Mouse (Mus musculus): ENCODE data around the gene Ppp1r12a. TPM values are rescaled to one million over a fixed set of nuclear protein-coding genes. Genes with fewer than 3 reads are reported as not detected.

Ppp1r12a gene
- total RNA-seq, 2 experiments from 2014 or later, result 124 to 162 TPM

DNA sequence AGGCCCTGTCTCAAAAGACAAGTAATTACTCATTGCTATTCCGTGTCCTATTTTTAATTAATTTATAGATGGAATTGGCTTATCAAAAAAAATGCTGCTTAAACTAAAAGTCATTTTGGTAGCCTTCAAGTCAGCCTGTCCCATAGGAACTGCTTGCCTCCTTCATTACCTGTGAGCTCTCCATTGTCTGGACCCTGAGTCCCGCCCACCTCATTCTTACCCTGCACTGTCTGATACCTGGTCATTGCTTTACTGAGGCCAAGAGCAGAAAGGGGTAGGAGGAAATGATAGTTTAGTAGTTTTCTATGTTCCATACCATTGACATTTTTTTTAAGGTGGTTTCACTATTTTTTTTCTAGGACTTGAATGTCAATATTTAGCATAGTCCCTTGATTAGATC, 121.4 kb downstream of the Ppp1r12a start:
- intact Hi-C loops (cut with DNase I), result no loop called here
- no peak for DNase-seq (ENCODE audit: low spot score in 2 of 2)

DNA sequence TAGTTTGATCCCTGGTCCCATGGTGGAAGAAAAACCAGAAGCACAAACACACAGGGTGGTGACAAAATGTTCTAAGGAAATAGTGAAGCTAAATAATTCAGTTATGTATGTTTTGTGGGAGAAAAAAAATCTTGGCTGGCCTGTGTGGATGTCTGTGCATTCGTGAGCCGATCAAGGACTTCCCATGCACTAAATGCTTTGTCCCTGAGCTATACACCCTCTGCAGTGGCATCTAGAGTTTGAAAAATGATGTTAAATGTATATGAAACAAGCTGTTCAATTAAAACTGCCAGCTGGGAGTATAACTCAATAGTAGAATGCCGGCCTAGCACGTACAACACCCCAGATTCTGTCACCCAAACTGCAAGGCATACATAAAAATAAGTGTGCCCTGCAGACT, 121.8 kb downstream of the Ppp1r12a start:
- intact Hi-C loops (cut with DNase I), result no loop called here
- DNase-seq (ENCODE audit: low spot score in 2 of 2), result no peak

DNA sequence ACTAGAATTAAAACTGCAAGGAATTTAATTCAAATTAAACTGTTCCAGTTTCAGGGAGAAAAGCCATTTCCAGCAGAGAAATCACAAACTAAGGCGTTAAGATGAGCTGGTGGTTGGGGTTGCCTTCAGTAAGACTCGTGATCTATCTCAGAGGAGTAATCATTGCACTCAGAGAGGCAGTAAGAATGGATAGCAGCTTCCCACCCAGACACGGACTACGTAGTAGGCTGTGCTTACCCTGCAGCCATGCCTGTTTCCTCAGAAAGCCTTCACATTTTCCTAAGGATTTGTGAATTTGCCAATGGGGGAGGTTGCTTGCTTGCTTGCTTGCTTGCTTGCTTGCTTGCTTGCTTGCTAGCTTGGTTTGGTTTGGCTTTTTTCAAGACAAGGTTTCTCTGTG, 122.5 kb downstream of the Ppp1r12a start:
- intact Hi-C loops (cut with DNase I), result no loop called here
- DNase-seq (ENCODE audit: low spot score in 2 of 2), result no peak

DNA sequence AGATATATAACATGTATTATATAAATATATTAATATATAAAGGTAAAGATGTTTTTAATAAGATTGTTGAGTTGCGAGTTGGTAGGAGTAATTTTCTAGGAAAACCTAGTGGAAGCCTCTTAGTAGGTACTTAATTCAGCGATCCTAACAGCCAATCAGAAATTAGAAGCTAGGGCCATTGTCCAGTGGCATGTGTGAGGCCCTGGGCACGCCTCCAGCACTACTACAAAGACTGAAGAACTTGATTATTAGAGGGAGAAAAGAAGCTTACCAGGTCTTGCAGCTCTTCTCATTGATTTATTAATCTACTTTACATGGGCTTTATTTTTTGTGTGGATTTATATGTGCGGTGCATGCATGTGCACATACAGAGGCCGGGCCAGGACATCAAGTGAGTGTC, 123.0 kb downstream of the Ppp1r12a start:
- DNase-seq (ENCODE audit: low spot score in 2 of 2), result no peak
- intact Hi-C loops (cut with DNase I), result no loop called here

DNA sequence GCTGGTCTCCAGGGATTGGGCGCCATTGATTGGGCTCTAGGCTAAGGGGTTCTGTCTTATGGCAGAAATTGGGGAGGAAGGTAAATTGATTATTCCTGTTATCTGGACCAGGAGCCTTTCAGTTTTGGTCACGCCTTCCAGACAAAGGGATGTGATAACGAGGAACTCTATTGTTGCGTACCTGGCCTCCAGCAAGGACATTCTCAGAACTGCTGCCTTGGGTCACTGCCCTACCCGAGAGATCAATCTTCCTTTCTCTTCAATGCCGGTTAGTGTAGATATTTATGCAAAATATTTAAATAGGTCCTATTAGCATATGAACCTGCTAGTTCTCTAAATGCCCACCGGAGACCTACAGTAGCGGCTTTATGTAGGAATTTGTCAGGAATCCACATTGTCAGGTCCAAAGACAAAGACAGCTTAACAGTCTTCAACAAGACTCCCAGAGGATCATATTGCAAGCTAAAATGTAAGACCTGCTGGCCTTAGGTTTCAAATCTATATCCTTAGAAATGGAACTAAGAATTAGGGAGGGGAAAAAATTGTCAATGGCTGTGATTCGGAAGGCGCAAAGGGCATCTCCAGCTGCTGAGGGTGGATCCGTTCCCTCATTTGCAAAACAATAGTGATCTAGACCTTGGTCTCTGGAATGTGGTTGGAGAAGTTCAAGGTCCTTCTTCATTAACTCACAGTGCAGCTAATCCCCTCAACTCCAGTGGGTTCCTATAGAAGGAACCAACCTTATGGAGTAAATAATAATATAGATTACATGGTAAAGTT, 124.9 kb downstream of the Ppp1r12a start:
- no peak for DNase-seq (ENCODE audit: low spot score in 2 of 2)
- intact Hi-C loops (cut with DNase I), result no loop called here

DNA sequence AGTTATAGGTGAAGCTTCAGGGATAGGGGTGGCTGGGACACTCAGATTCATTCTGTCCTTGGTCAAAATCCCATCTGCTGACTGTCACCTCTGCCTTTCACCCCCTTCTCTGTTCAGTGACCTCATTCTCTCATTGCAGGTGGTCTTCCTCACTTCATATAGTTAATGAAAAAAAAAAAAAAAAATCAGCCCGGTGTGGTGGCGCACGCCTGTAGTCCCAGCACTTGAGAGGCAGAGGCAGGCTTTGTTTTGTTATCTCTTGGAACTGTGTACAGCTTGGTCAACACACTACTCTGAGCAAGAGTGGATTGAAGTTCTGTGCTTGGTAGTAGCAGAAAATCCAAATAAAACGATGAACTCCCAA, 125.4 kb downstream of the Ppp1r12a start:
- DNase-seq (ENCODE audit: low spot score in 2 of 2), result no peak
- intact Hi-C loops (cut with DNase I), result no loop called here

DNA sequence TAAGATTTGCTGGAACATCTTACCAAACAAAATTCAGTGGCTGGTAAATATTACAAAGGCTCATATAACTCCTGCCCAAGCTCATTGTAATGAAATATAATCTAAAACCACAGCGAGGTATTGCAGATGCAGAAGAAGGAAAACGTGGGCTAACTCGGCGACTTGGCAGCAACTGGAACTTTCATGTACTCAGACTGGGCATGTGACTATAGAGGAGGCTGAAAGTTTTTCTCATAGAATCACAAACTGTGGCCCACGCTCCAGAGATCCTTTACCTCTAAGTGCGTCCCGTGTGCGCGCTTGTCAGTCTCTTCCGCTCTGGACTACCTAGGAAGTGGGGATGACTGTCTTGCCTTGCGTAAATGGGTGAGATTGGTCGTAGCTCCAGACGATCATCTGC, 128.1 kb downstream of the Ppp1r12a start:
- intact Hi-C loops (cut with DNase I), result loop anchor here (10.0 kb wide), 1 partner anchor 435 kb away; no protein-coding TSS in a partner anchor
- DNase-seq (ENCODE audit: low spot score in 2 of 2), result peak in 1 of 2 experiments; percentile 27

DNA sequence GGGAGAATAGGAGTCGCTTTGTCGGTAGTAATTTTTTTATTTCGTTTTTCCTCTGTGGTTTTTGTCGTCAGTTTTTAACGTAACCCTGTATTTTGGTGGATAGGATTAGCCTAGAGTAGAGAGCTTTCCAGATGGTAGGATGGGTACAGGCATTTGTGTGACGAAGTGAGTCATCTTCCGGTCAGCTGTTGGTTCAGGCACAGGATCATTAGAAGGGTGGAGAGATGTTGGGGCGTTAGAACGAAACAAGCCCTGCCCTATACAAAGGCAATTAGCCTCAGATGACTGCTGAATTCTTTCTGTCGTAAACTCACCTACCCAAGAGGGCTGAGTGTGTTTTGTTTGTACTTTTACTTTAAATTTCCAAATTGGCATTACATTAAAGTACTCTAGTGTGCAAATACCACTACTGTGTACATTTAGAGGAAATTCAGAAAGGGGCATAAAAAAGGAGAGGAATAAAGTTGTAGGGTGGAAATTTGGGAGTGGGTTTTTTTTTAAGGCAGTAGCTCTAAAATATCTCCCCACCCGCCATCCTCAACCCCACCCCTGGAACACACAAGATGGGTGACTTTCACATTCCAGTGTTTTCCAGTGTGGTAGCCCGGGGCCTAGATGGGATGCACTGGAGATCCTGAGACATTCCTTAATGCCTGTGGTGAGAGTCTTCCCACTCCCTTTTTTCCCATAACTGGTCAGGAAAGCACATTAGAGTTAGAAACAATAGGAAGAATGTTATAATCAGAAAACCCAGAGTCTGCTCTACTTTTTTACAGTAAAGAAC, 129.9 kb downstream of the Ppp1r12a start:
- DNase-seq (ENCODE audit: low spot score in 2 of 2), result no peak
- intact Hi-C loops (cut with DNase I), result loop anchor here (10.0 kb wide), 1 partner anchor 437 kb away; no protein-coding TSS in a partner anchor

DNA sequence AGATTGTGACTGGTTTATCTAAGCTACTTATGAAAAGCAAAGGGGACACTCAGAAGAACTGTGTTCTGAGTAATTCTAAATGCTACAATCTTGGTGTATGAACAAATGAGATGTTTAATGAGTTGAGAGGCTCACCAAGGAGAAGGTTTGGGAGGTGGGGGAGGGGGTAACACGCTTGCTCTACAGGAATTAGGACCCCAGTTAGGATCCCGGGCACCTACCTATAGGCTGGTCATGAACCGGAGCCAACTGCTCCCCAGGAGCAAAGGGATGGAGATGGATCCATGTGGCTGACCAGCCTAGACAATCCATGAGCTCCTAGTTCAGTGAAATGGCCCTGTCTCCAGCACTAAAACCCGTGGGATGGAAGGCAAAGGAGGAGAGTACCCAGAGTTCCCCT, 130.7 kb downstream of the Ppp1r12a start:
- intact Hi-C loops (cut with DNase I), result loop anchor here (10.0 kb wide), 1 partner anchor 438 kb away; no protein-coding TSS in a partner anchor
- no peak for DNase-seq (ENCODE audit: low spot score in 2 of 2)

DNA sequence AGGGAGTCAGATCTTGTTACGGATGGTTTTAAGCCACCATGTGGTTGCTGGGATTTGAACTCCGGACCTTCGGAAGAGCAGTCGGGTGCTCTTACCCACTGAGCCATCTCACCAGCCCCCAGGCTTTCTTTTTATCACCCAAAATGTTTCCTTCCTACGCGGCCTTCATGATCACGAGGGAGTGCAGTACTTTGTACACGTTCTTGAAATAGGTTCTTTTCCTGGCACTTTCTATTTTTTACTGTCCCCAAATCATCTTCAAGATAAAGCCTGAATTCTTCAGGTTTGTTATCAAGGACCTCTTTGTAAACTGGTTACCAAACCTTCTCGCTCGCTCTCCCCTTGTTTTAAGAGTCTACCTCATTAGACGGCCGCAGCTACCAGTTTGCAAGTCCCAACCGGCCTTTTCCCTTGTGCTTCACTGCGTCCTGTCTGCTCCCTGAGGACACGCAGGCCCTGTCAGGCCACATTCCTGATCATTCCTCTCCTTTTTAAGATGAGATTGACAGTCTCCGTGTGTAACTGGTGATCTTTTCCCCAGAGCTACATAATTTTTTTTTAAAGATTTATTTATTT, 131.7 kb downstream of the Ppp1r12a start:
- intact Hi-C loops (cut with DNase I), result loop anchor here (10.0 kb wide), 1 partner anchor 439 kb away; no protein-coding TSS in a partner anchor
- DNase-seq (ENCODE audit: low spot score in 2 of 2), result no peak

DNA sequence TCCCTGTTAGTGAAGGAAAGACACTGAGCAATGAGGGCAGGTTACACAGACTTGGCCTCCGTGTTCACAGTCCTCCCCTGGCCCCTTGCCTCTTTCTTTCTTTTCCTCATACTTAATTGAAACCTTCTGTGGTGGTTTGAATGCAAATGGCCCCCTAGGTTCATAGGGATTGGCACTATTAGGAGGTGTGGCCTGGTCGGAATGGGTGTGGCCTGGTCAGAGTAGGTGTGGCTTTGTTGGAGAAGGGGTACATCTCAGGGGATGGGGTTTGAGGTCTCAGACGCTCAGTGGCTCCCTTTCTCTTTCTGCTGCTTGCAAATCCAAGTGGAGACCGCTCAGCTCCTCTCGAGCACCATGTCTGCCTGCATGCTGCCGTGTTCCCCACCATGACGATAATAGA, 132.8 kb downstream of the Ppp1r12a start:
- intact Hi-C loops (cut with DNase I), result loop anchor here (10.0 kb wide), 1 partner anchor 440 kb away; no protein-coding TSS in a partner anchor
- DNase-seq (ENCODE audit: low spot score in 2 of 2), result no peak

DNA sequence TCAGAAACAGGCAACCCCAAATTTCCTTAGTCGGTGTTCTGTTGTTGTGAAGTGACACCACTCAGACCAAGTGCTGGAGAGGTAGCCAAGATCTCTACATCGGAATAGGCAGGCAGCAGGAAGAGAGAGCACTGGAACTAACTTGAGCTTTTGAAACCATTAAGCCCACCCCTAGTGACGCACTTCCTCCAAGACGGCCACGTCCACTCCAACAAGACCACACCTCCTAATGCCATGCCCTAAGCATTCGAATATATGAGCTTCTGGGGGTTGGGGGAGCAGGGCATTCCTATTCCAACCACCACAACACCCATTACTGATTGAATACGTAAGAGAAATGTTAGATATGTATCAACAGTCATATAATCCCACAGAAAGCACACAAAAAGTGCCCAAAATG, 134.5 kb downstream of the Ppp1r12a start:
- DNase-seq (ENCODE audit: low spot score in 2 of 2), result no peak
- intact Hi-C loops (cut with DNase I), result loop anchor here (10.0 kb wide), 1 partner anchor 442 kb away; no protein-coding TSS in a partner anchor

DNA sequence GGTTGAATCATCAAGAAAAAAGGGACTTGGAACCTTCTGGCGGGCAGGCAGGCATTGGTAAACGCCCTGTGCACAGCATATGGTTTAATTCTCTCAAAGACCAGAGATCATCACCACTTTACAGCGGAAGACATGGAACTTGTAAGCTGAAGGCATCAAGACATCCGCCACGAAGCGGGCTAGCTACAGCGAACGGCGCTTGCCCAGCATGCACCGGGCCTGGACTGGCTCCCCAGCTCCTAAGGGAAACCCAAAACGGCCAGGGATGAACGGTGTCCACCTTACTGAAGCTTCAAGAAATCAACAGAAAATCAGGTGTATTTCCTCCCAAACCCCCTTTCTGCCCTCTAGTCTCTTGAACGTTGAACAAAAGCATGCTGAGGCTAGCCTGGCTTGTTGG, 136.3 kb downstream of the Ppp1r12a start:
- no peak for DNase-seq (ENCODE audit: low spot score in 2 of 2)
- intact Hi-C loops (cut with DNase I), result loop anchor here (10.0 kb wide), 1 partner anchor 443 kb away; no protein-coding TSS in a partner anchor

DNA sequence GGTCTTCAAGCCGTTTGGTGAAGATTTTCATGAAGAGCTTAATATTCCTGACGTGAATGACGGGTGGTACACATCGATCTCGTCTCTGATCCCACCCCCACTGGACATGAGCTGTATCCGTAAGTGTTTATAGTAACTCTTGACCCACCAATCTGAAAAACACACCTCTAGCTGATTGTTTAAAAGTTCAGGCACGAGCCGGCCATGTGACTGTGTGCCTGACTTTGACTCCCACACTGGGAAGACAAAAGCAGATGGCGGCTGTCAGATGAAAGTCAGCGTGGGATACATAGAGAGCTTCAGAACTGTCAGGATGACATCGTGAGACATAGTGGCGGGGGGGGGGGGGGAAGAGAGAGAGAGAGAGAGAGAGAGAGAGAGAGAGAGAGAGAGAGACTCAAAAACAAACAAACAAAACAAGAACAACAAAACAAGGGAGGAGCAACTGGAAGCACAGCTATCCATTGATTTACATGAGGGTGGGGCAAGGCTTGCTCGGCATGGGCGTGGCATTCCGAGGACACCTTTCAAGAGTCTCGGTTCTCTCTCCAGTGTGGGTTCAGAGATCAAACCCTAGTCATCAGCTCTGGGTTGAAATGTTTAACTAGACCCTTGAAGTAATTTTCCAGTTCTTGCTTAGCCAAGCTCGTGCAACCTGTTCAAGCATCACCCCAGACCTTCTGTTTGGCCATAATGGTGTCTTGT, 137.0 kb downstream of the Ppp1r12a start:
- intact Hi-C loops (cut with DNase I), result loop anchor here (10.0 kb wide), 1 partner anchor 444 kb away; no protein-coding TSS in a partner anchor

DNA sequence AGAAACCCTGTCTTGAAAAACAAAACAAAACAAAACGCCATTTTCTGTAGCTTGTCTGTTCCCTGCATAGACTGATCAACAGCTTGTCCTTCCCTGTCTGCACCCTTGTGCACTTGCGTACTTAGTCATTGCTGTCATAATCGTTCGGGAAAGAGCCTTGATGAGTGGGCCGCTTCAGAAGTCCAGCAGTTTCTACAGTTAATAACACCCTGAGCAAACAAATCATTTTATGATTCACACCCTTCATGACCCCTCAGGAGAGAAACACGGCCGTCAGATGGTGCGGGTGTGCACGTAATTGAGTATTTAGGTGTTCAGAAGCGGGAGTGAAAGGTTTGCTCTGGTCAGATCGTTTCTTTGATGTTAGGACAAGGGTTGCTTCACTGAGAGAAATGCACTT, 137.8 kb downstream of the Ppp1r12a start:
- no peak for DNase-seq (ENCODE audit: low spot score in 2 of 2)
- intact Hi-C loops (cut with DNase I), result loop anchor here (2.0 to 10.0 kb wide), 2 partner anchors 137 to 445 kb away; no protein-coding TSS in a partner anchor

More for the DNA sequence above, 137.0 kb downstream of the Ppp1r12a start:
- DNase-seq (ENCODE audit: low spot score in 2 of 2), result no peak

DNA sequence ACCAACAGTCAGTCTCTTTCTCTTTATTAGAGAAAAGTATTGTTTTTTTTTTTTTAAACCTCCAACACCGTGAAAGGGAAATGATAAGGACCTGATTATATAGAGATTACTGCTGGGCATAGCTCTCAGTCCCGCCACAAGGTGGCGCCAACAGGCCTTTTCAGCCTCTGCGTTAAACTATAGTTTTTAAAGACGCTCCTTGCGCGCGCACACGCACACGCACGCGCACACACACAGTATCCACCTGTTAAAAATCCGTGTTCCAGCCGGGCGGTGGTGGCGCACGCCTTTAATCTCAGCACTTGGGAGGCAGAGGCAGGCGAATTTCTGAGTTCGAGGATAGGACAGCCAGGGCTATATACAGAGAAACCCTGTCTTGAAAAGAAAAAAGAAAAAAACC, 138.8 kb downstream of the Ppp1r12a start:
- peak; percentile 69 to 78 for DNase-seq (ENCODE audit: low spot score in 2 of 2)

DNA sequence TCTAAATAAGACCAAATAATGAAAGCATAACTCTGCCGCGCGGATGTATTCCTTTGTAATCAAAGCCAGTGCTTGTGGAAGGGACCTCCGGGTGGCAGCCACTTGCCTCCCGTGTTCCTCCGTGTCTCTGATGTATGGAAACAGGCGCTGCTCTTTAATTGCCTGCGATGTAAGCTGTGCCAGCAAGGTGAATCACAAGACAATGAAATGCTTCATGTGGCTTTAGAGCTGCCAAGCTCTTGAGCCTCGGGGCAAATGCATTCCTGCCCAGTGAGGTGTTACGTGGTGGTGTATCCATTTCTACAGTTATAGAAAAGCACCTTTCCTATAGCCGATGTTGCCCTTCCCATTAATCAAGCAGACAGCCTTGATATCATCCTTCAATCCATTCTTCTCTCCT, 145.8 kb downstream of the Ppp1r12a start:
- intact Hi-C loops (cut with DNase I), result no loop called here

More for the DNA sequence above, 138.8 kb downstream of the Ppp1r12a start:
- intact Hi-C loops (cut with DNase I), result loop anchor here (2.0 kb wide), 1 partner anchor 136 kb away; no protein-coding TSS in a partner anchor

DNA sequence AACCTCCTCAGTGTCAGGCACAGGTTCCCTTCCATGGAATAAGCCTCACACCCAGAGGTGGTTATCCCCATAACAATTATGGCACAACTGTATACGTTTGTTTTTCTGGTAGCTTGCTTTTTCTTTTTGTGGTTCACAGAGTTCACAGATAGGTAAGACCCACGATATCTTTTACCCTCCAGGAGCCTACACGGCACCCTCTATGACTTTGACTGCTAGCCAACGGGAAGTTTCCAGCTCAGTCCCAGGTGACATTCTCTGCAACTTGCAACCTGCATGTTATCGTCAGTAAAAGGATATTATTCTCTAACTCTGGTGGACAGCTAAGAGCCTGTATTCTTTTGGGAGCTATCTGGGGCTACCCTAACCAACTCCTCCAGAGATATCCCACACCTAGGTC, 148.2 kb downstream of the Ppp1r12a start:
- intact Hi-C loops (cut with DNase I), result no loop called here
- DNase-seq (ENCODE audit: low spot score in 2 of 2), result no peak

More for the DNA sequence above, 145.8 kb downstream of the Ppp1r12a start:
- no peak for DNase-seq (ENCODE audit: low spot score in 2 of 2)

DNA sequence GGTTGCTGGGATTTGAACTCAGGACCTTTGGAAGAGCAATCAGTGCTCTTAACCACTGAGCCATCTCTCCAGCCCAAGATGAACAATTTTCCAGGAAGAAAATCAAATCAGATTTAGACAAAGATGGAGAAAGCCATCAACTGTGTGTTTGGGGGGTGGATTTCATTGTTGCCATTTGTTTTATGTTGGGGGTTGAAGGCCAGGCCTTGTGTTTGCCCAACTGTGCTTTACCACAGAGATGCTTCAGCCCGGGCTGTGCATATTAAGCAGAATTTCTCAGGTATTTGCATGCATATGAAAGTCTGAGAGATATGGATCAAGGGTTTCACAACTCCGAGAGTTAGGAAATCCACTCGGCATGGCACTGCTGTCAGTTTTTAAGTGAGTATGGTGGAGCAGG, 149.4 kb downstream of the Ppp1r12a start:
- intact Hi-C loops (cut with DNase I), result no loop called here
- no peak for DNase-seq (ENCODE audit: low spot score in 2 of 2)
